Mouse (Mus musculus) T-cell, adult 2 months (primary cell): ENCODE results near the gene Spon1.

Experiments
- DNase-seq: peaks from one replicate; pipeline ENCODE4 v3.0.0; 2022; ENCODE audit warnings: low spot score

Gene Spon1

DNA sequence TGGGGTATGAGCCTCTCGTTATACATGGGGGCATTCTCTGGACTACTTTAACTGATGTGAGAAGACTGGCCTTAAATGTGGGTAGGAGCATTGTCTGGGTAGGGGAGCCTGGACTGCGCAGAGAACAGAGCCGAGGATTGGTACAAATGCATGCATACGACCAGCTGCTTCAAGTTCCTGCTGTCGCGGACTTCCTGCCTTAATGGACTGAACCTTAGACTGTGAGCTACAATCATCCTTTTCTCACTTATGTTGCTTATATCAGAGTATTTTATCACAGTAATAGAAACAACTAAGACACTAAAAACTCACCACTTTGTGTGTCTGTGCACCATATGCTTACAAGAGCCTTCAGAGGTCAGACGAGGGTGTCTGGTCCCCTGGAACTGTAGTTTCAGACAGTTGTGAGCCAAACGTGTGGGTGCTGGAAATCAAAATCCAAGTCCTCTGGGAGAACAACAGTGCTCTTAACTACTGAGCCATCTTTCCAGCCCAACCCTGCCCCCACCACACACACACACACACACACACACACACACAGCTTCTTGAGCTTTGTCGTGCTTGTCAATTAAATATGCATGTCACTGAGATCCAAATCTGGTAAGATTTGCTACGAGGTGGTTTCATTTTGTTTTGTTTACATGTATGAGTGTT is 325.2 kb downstream of the Spon1 start:
- no peak for DNase-seq
